Mouse (Mus musculus): ENCODE results near the gene Trim8.

GRCm38 (mm10) chr19:46518352-46518787 is 16.9 kb downstream of the Trim8 start:
- TF ChIP-seq CTCF (IDR thresholded peaks at IDR 0.05; ENCODE audit: insufficient read depth, low read length) (no peak), POLR2A (IDR thresholded peaks at IDR 0.05; ENCODE audit: borderline replicate concordance, extremely low read depth, low read depth, low read length) (no peak)
